Mouse (Mus musculus) left cerebral cortex, postnatal 36 days (tissue): Measurements from ENCODE around the gene Fbxw7. TPM values are rescaled to one million over a fixed set of nuclear protein-coding genes. Genes with fewer than 3 reads are reported as not detected.
A peak's percentile ranks its signal among the peaks of the same experiment; 100 is the strongest.

ENCODE experiments used
- DNase-seq, 2 experiments: peaks; one replicate each; pipeline ENCODE4 v3.0.0; 2021 to 2022; ENCODE audit warnings: low spot score in 2 of 2, mixed read lengths in 1 of 2
- intact Hi-C: fragments of 180-260 bp; cut with DNase I; formaldehyde crosslinking; loops from one replicate; pipeline ENCODE4 v1.15.1; 2025
- total RNA-seq, 2 experiments: library from RNA; stranded (reverse); gene quantifications; 2 replicates each; pipeline ENCODE4 v1.2.3; 2021

The Fbxw7 gene
- total RNA-seq = 100 to 1,000 TPM; 247 to 264 TPM

GRCm38 (mm10) chr3:84814762-84815381 is at the start of gene Fbxw7:
Fbxw7 (plus strand) TSS chr3:84815268.
- no peak for DNase-seq
- intact Hi-C loops = loop anchor here (10.0 kb wide), 1 partner anchor 120 kb away; no protein-coding TSS in a partner anchor

GRCm38 (mm10) chr3:84768940-84769339 is 46.1 kb upstream of the Fbxw7 start:
- intact Hi-C loops = no loop called here
- DNase-seq = no peak

- no peak for DNase-seq
- intact Hi-C loops = no loop called here
These were observed 45.7 kb upstream of the Fbxw7 start for GRCm38 (mm10) chr3:84769411-84769810.

- intact Hi-C loops = no loop called here
- DNase-seq = no peak
These were observed 44.5 kb upstream of the Fbxw7 start for GRCm38 (mm10) chr3:84770518-84770917.

DNA sequence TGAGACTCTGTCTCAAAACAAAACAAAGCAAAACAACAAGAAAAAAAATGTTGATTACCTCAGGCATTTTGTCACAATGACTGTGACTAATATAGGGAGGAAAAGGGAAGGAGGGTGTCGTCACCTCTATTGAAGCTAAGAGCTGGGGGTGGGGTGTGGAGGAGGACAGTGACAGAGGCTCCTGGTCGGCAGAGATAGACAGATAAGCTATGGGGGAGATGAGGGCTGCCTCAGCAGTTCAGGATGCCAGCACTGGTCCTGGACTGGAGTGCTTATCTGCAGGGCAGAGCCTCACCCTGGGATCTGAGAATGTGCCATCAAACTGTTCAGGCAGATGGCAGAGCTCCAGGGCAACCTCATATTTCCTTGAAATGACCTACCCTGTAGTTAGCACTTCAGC is 43.1 kb upstream of the Fbxw7 start:
- no peak for DNase-seq
- intact Hi-C loops = no loop called here

- no peak for DNase-seq
- intact Hi-C loops = no loop called here
These were observed 40.6 kb upstream of the Fbxw7 start for GRCm38 (mm10) chr3:84774246-84775066.

DNA sequence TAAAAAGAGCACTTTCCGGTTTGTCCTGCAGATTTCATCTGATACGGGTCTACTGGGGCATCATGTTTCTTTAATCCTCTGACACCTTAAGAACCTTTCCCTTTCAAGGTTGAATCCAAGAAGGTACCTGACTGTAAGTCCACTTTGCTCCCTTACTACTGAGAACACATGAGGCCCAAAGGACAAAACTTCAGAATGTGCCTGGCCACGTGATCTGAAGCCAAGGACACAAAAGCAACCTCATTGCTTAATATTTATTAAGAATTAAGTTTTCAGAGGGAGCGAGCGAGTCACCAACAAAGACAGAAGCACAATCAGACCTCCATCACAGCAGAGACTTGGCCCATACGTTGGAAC is 40.0 kb upstream of the Fbxw7 start:
- intact Hi-C loops = no loop called here
- no peak for DNase-seq

DNA sequence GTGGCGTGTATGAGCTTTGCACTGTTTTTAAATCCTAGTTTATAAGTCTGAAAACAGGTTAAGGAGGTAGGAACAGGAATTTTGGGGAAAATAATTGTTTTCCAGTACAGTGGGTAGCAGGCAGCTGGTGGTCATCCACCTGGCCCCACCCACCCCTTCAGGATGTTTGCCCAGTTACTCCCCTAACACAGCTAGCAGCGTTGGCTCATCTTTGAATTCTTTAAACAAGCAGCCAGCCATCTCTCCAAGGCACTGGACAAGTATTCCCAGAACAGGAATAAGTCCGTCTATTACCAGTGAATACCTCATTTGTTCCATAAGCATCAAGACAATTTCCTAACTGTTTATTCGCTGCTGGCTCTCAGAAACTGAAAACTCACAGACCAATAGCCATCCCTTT is 39.5 kb upstream of the Fbxw7 start:
- intact Hi-C loops = no loop called here
- DNase-seq = no peak

DNA sequence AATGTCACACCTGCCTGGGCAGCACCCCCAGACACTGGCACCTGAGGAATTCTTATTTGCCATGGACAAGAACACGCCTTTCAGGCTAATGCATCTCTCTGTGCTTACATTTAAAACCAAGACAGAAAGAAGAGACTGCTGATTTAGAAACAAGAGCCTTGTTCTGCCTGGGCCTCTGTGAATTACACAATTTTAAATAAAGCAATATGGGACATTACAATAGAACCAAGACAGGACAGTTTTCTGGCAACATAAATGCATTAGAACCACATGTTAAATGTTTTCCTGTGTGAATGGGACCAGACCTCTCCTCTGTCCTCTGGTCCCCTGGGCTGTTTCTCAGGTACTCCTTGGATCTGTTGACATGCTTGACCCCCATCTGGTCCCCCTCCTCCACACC is 39.0 kb upstream of the Fbxw7 start:
- intact Hi-C loops = no loop called here
- no peak for DNase-seq

DNA sequence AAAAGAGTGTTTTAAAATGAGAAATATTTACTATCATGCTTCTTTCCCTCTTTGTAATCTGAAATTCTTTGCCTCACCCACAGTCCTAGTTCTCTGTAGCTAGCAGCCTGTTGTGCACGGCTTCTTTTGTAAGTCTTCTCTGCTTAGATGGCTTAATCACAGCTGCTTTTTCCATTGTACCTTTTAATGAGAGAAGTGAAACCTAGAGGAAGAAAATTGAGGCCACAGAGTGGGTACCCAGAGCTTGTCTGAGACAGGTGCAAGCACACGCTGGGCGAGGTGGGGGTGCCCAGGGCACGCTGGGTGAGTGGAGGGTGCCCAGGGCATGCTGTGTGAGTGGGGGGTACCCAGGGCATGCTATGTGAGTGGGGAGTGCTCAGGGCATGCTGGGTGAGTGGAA is 27.2 kb upstream of the Fbxw7 start:
- DNase-seq = no peak
- intact Hi-C loops = no loop called here

GRCm38 (mm10) chr3:84804036-84804435 is 11.0 kb upstream of the Fbxw7 start:
- intact Hi-C loops = no loop called here
- DNase-seq = no peak

DNA sequence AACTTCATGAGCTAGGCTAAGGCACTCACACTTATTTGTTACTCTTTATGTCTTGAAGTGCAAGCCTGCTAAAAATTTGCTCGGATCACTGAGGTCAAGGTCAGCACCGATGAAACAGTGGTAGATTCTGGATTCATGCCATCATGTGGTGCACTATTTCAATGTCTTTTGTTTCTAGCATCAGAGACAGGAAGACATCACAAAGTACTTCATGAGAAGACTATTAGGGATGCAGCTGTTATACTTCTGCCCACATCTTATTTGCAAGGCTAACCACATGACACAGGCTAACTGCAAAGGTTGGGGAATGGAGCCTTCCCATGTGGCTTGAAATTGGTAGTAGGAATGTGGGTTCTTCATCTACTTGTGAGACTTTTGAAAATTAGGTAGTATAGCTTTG is 8.9 kb upstream of the Fbxw7 start:
- intact Hi-C loops = no loop called here
- no peak for DNase-seq

DNA sequence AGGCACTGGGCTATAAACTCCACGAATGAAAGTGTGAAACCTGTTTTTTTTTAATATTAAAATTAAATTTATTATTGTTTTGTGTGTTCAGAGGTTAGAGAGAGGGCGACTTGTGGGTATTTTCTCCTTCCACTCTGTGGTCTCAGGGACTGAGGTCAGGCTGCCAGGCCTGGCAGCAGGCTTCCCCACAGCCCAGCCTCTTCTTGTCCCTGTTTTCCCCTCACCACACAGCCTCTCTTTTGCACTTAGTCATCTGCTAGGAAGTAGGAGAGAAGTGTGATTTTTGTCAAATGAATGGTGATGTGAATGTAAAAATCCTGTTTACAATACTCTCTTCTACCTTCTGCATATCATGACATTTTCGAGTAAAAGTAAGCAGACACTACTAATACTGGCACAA is 7.2 kb upstream of the Fbxw7 start:
- intact Hi-C loops = no loop called here
- no peak for DNase-seq

DNA sequence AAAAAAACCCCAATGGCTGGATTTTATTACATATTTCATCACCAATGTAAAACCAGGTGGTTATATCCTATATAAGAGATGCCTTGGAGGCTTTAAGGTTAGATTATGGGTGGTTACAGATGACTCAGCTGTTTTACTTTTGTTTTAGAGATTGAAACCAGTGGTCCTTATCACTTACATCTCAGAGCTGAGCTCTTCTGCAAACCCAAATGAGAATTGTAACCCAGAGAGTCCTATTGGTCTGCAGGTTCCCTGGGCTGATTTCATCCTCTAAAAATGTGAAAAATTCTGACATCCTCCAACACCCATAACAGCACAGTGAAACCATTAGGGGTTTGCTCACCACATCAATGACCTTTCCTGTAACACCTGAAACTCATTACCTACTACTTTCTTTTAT is 6.2 kb upstream of the Fbxw7 start:
- intact Hi-C loops = no loop called here
- DNase-seq = no peak

GRCm38 (mm10) chr3:84810803-84811202 is 4.3 kb upstream of the Fbxw7 start:
- intact Hi-C loops = loop anchor here (10.0 kb wide), 1 partner anchor 116 kb away; no protein-coding TSS in a partner anchor
- no peak for DNase-seq

DNA sequence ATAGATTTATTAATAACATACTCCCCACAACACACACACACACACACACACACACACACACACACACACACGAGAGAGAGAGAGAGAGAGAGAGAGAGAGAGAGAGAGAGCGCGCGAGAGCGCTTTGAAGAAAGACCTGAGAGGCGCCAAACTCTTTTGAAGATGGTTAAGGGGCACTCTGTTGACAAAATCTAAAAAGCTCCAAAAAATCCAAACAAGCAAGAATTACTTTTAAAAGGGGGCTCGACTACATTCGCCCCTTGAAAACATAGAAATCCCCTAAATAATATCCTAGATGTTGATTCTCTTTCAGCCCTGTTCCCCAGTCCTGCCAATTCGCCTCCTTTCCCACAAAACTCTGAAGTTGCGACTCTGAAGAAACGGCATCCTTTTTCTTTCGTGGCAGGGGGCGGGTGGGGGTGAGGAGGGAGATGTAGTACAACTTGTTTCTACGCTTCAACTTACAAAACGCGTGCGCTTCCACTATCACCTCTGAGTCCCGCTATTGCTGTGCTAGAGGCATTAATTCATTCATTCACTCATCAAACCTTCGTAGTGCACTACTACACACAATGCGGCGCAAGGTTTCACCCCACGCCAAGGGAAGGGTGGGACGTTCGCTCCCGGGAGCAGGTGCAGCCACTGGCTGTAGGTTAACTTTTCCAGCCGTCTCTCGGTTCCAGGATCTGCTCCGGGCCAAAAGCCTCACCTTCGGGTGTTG is 1.5 kb upstream of the Fbxw7 start:
- no peak for DNase-seq
- intact Hi-C loops = loop anchor here (10.0 kb wide), 1 partner anchor 119 kb away; no protein-coding TSS in a partner anchor

GRCm38 (mm10) chr3:84814157-84814761 is 809 bp upstream of the Fbxw7 start:
- DNase-seq = peak; percentile 100
- intact Hi-C loops = loop anchor here (10.0 kb wide), 1 partner anchor 119 kb away; no protein-coding TSS in a partner anchor

DNA sequence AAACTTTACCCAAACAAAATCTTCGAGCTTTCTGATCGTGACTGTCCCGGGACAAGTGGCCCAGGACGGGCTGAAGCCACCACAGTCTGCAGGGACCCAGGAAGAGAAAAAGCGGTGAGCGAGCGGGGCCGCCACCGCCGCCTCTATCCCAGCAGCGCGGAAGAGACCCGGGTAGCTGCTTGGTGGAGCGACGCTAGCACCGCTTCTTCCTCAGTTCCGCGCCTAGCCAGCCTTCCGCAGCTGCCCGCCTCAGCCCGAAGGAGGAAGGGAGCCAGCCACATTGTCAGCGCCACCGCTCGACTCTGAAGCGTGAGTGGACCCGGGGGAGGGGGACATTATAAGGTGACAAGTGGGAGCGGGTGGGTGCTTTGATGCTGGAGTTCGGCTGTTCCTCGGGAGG is 393 bp downstream of the Fbxw7 start:
- peak; percentile 41 to 44 for DNase-seq
- intact Hi-C loops = loop anchor here (10.0 kb wide), 1 partner anchor 121 kb away; no protein-coding TSS in a partner anchor

DNA sequence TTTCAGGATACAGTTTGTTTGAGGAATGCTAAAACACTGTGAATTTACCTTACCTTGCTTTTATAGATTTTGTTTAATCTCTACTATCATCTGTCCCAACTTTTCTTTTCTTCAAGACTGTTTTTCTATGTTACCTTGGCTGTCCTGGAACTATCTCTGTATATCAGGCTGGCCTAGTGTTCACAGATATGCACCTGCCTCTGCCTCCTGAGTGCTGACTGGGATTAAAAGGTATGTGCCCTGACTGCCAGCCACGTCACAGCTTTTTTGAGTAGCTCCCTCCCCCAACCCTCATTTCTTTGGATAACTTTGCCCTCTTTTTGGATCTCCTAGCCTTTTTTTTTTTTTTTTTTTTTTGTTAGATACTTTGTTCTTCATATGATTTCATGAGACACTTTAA is 1.9 kb downstream of the Fbxw7 start:
- no peak for DNase-seq
- intact Hi-C loops = loop anchor here (10.0 kb wide), 1 partner anchor 122 kb away; no protein-coding TSS in a partner anchor

GRCm38 (mm10) chr3:84820654-84821201 is 5.7 kb downstream of the Fbxw7 start:
- intact Hi-C loops = loop anchor here (5.0 kb wide), 1 partner anchor 662 kb away; no protein-coding TSS in a partner anchor
- no peak for DNase-seq
